Mouse (Mus musculus) C2C12 (cell line): Measurements from ENCODE around the gene Hyal2. TPM values are rescaled to one million over a fixed set of nuclear protein-coding genes. Genes with fewer than 3 reads are reported as not detected.
A peak's percentile ranks its signal among the peaks of the same experiment; 100 is the strongest.

Experiments used
- H3K27me3 ChIP-seq: one replicate; pipeline ENCODE4 v1.6.1; 2011; ENCODE audit not compliant: control insufficient read depth, insufficient read depth, insufficient read length
- H3K36me3 ChIP-seq: one replicate; pipeline ENCODE4 v1.6.1; 2011; ENCODE audit not compliant: control insufficient read depth, insufficient read depth
- H3K4me3 ChIP-seq: one replicate; pipeline ENCODE4 v1.5.1; 2011; ENCODE audit warnings: mild to moderate bottlenecking, control low read depth; ENCODE audit not compliant: poor library complexity, insufficient read depth, severe bottlenecking
- H3K79me2 ChIP-seq: one replicate; pipeline ENCODE4 v1.6.1; 2011; ENCODE audit not compliant: control insufficient read depth, insufficient read depth
- H3K79me3 ChIP-seq: one replicate; pipeline ENCODE4 v1.6.1; 2011; ENCODE audit warnings: low read depth, control low read depth
- H3ac ChIP-seq: one replicate; pipeline ENCODE3; 2011; ENCODE audit warnings: low read depth; ENCODE audit not compliant: control insufficient read depth, insufficient read length
- CEBPB ChIP-seq: IDR thresholded peaks from one replicate; pipeline ENCODE4 v1.6.1; 2011; ENCODE audit warnings: low read depth, mild to moderate bottlenecking, control low read depth, moderate library complexity
- CTCF ChIP-seq: IDR thresholded peaks from one replicate; pipeline ENCODE4 v1.5.1; 2011; ENCODE audit not compliant: control insufficient read depth, insufficient read depth, insufficient read length
- FOSL1 ChIP-seq: IDR thresholded peaks from one replicate; pipeline ENCODE4 v1.8.0; 2011; ENCODE audit warnings: mild to moderate bottlenecking, low read length; ENCODE audit not compliant: poor library complexity, insufficient read depth, severe bottlenecking
- MAX ChIP-seq: IDR thresholded peaks from one replicate; pipeline ENCODE4 v1.6.1; 2011; ENCODE audit warnings: mild to moderate bottlenecking, control low read depth
- MYOD1 ChIP-seq: IDR thresholded peaks from one replicate; pipeline ENCODE4 v1.6.1; 2011; ENCODE audit warnings: low read depth; ENCODE audit not compliant: control insufficient read depth, insufficient read length
- MYOG ChIP-seq: IDR thresholded peaks from one replicate; pipeline ENCODE4 v1.6.1; 2011; ENCODE audit not compliant: control insufficient read depth, insufficient read length; ENCODE audit errors: extremely low read depth
- USF1 ChIP-seq: IDR thresholded peaks from one replicate; pipeline ENCODE4 v1.6.1; 2011; ENCODE audit warnings: low read depth, mild to moderate bottlenecking, control low read depth, moderate library complexity
- polyA plus RNA-seq: library from polyadenylated mRNA; unstranded; fragments of >200 nt; fragmentation: generic; extraction: Trizol; gene quantifications from one replicate; pipeline ENCODE4 v1.2.1, GENCODE M21; 2012; ENCODE audit warnings: missing spikeins

The Hyal2 gene
- polyA plus RNA-seq, 1 experiment = 59.7 TPM

DNA sequence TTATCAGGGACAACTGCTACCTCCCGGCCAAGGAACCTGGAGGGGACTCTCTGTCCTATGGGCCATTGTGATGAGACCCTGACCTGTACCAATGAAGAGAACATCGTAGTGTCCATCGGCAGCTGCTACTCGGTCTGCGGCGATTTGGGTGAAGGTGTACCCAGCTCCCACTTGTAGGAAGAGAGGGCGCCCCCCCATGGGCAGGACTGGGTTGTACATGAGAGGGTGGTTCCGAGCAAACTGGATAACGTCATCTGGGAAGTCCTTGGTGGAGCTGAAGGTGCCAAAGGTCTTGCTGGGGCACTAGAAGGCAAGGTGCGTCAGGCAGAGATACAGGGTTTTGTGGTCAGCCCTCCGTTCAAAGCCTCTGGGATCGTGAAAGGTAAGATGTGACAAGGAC lies 33.0 kb downstream of the Hyal2 start:
- Histone ChIP-seq H3K27me3 (no peaks in the 10 kb centered on the region), H3K36me3 (no peaks in the 10 kb centered on the region), H3K79me3 (no peaks in the 10 kb centered on the region), H3K79me2 (no peaks in the 10 kb centered on the region), H3K4me3 (no peak overlapping the region), H3ac (no peak overlapping the region)
- TF ChIP-seq CTCF (no peak), MYOG (no peak), MAX (no peak), USF1 (no peak), FOSL1 (no peak), CEBPB (no peak), MYOD1 (no peak)

DNA sequence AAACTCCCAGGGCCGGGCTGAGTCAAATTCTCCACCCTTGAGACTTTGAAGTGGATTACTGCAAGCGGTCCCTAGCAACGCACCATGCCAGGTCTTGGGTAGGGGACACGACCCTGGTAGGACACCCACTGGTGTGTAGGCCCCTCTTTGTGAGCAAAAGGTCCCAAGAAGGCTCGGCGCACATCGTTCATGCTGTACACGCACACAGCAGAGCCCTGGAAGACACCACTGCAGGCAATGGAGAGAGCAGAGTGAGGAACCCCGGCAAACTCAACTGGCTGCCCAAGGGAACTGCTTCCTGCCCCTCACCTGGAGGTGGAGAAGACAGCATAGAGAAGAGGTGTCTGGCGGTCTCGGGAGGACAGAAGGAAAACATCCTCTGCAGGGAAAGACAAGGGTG lies 33.5 kb downstream of the Hyal2 start:
- H3K4me3 ChIP-seq = no peak overlapping the region
- H3K27me3 ChIP-seq = no peaks in the 10 kb centered on the region
- TF ChIP-seq USF1 (no peak), CTCF (no peak), MYOD1 (no peak), MAX (no peak), CEBPB (no peak), MYOG (no peak), FOSL1 (no peak)
- H3K36me3 ChIP-seq = no peaks in the 10 kb centered on the region
- no peak overlapping the region for H3ac ChIP-seq
- H3K79me2 ChIP-seq = no peaks in the 10 kb centered on the region
- H3K79me3 ChIP-seq = no peaks in the 10 kb centered on the region

DNA sequence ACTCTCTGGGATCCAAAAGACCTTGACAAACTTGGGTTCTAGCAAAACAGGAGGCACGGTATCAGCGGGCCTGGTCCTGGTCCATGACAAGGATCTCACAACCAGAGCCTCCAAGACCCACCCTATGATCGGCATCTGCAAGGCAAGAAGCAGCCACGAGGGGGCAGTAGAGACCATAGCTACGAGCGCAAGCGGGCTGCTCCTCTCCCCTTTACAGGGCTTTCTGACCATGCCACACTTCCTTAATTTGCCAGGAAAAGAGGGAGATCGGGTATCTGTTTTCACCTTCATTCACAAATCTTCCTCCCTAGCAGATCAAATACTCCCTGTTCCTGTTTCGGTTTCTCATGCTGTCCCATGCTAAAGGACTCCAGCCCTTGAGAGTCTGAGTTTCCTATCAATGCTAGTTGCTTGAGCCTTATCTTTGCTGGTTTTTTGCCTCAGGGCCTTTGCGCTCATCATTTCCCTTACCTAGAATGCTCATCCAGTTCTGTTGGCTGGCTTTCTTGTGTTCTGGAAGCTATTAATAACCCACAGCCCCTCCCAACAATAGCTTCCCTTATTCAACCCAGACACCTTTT lies 34.4 kb downstream of the Hyal2 start:
- H3K36me3 ChIP-seq = no peaks in the 10 kb centered on the region
- H3K27me3 ChIP-seq = no peaks in the 10 kb centered on the region
- H3K4me3 ChIP-seq = no peak overlapping the region
- no peak overlapping the region for H3ac ChIP-seq
- H3K79me2 ChIP-seq = no peaks in the 10 kb centered on the region
- no peak for TF ChIP-seq FOSL1
- peak; percentile 87 for TF ChIP-seq CTCF
- no peaks in the 10 kb centered on the region for H3K79me3 ChIP-seq

DNA sequence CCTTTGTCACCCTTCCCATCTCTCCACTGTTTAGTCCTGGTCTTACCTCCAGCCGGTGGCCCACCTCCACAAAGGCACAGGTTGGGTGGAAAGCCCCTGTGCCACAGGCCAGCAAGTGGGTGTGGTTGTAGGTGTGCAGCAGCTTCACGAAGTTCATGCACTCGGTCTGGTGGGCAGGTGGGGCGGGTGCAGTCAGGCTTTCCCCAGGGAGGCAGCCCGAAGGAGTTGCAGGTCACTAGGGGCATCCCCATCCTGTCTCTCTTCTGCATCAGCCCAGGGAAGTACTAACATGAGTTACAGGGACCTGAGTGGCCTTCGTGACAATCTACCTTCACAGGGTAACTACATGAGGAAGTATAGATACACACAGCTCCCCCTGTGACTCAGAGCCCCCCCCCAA lies 35.5 kb downstream of the Hyal2 start:
- no peak overlapping the region for H3ac ChIP-seq
- H3K36me3 ChIP-seq = no peaks in the 10 kb centered on the region
- no peaks in the 10 kb centered on the region for H3K79me3 ChIP-seq
- H3K27me3 ChIP-seq = no peaks in the 10 kb centered on the region
- TF ChIP-seq MYOD1 (no peak), CTCF (no peak)
- no peaks in the 10 kb centered on the region for H3K79me2 ChIP-seq
- no peak overlapping the region for H3K4me3 ChIP-seq

DNA sequence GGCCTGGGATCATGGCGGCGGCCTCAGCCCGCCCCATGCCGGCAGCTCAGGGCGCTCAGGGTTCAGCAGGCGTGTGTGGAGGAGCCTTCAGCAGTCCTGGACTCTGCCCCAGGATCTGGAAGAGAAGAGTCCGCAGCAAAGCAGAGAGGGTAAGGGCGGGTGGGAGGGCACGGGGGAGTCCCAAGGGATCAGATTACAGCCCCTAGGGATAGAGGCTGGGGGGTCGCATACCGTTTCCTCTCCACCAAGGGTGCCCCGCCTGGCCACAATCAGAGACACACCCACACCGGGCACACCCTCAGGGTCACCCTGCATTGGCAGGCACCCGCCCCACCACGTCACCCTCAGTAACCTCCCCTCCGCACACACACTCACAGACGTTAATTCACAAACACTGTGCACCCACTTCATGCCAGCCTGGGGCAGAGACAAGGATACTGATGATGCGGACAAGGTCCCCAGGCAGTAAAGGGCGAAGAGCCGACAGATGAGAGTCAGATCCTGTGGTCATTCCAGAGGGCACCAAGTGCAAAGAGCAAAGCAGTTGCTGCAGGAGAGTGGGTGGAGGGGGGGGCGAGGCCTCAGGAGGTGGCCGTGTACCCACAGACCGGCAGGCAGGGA lies 37.4 kb downstream of the Hyal2 start:
- no peaks in the 10 kb centered on the region for H3K36me3 ChIP-seq
- no peaks in the 10 kb centered on the region for H3K79me2 ChIP-seq
- peak overlapping the region; percentile 32 for H3K4me3 ChIP-seq
- peak overlapping the region; percentile 50 for H3ac ChIP-seq
- no peaks in the 10 kb centered on the region for H3K27me3 ChIP-seq
- TF ChIP-seq CTCF (no peak), CEBPB (no peak), MYOG (no peak), USF1 (no peak), MAX (no peak), FOSL1 (no peak), MYOD1 (no peak)
- no peaks in the 10 kb centered on the region for H3K79me3 ChIP-seq

DNA sequence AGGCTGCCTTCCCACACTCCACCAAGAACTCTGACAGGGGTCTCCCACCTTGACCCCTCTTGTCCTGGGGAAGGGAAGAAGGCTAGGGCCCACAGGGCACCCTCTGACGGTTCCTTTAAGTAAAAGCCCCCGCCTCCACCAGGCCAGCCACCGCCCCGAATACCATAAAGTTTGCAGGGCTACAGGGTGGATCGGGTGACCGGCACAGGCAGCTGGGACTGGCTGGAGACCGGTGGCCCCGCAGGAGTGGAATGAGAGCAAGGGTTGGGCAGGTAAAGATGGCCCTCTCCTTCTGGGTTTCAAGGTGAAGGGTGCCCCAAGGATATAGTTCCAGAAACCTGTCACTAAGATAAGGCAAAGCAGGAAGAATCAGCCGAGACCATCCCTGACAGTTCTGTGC lies 38.8 kb downstream of the Hyal2 start:
- no peaks in the 10 kb centered on the region for H3K79me3 ChIP-seq
- no peaks in the 10 kb centered on the region for H3K79me2 ChIP-seq
- H3ac ChIP-seq = no peak overlapping the region
- H3K27me3 ChIP-seq = no peaks in the 10 kb centered on the region
- no peak overlapping the region for H3K4me3 ChIP-seq
- no peak for TF ChIP-seq CTCF
- TF ChIP-seq MYOD1 = no peak
- no peak for TF ChIP-seq MAX
- TF ChIP-seq CEBPB = no peak
- TF ChIP-seq FOSL1 = no peak
- TF ChIP-seq USF1 = no peak
- no peak for TF ChIP-seq MYOG
- H3K36me3 ChIP-seq = no peaks in the 10 kb centered on the region

DNA sequence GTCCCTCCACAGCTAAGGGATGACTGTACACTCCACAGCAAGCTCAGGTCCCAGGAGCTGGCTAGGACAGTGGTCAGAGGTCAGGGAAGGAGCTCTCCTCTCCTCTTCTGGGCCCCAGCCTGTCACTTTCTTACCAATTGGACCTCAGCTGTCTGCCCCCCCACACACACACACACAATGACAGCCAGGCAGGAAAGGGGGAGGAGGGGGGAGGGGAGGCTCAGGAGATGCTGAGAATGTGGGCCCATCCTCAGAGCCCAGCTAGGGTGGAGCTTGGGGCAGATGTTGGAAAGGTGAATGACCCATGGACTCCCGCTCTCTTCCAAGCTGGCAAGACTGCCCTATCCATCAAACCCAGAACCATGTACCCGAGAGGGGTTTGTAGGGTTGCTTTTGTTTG lies 39.3 kb downstream of the Hyal2 start:
- H3K79me2 ChIP-seq = no peaks in the 10 kb centered on the region
- no peaks in the 10 kb centered on the region for H3K27me3 ChIP-seq
- no peaks in the 10 kb centered on the region for H3K79me3 ChIP-seq
- no peak overlapping the region for H3K4me3 ChIP-seq
- TF ChIP-seq MYOD1 (no peak), FOSL1 (no peak), MYOG (no peak), MAX (no peak), CTCF (no peak), USF1 (no peak), CEBPB (no peak)
- H3K36me3 ChIP-seq = no peaks in the 10 kb centered on the region
- no peak overlapping the region for H3ac ChIP-seq
